24 mouse cellular contexts compared by ENCODE assay signal in genomic region chr3:127507878-127508783, GRCm38 (mm10). TPM values are rescaled to one million over a fixed set of nuclear protein-coding genes. Genes with fewer than 3 reads are reported as not detected.
DNase-seq lines count a peak whose midpoint lies in the region; ATAC-seq and TF ChIP-seq lines count a peak whose summit lies in the region.
"Had no signal": no experiment of that assay in that cellular context is flagged by ENCODE, and none has a peak within 500 bp of the region (broad histone marks: within the 10 kb centered on the region; RNA-seq: fewer than 3 reads in every experiment).

No protein-coding gene starts in this region.

- peaks cover 8% of the 10 kb centered on the region; the same call in 1 of the 2 replicates for H3K4me1 ChIP-seq in forebrain, embryonic 13.5 days
- H3K4me1 ChIP-seq in forebrain, embryonic 12.5 days: no peaks in the 10 kb centered on the region
- H3K4me1 ChIP-seq in midbrain, embryonic 12.5 days: no peaks in the 10 kb centered on the region
- H3K4me1 ChIP-seq in midbrain, embryonic 14.5 days (ENCODE audit: control insufficient read depth, insufficient read depth, low read length): no peaks in the 10 kb centered on the region
- H3K4me1 ChIP-seq in liver, embryonic 14.5 days (replicated peaks; ENCODE audit: control insufficient read depth in 2 of 2, insufficient read depth in 2 of 2, low read length in 1 of 2): no peaks in the 10 kb centered on the region
- H3K4me1 ChIP-seq: heart, embryonic 12.5 days; hindbrain, embryonic 12.5 days; limb, embryonic 12.5 days had no signal

- no peak overlapping the region for H3K4me2 ChIP-seq in forebrain, embryonic 13.5 days
- H3K4me2 ChIP-seq in forebrain, embryonic 12.5 days: no peak overlapping the region
- no peak overlapping the region for H3K4me2 ChIP-seq in midbrain, embryonic 12.5 days (replicated peaks)
- H3K4me2 ChIP-seq in midbrain, embryonic 14.5 days (ENCODE audit: low read length): no peak overlapping the region
- H3K4me2 ChIP-seq in liver, embryonic 14.5 days (ENCODE audit: low read depth): no peak overlapping the region
- H3K4me2 ChIP-seq: heart, embryonic 12.5 days; hindbrain, embryonic 12.5 days; limb, embryonic 12.5 days had no signal

- H3K27me3 ChIP-seq in forebrain, embryonic 13.5 days: no peaks in the 10 kb centered on the region
- H3K27me3 ChIP-seq in forebrain, embryonic 12.5 days: no peaks in the 10 kb centered on the region
- H3K27me3 ChIP-seq in midbrain, embryonic 12.5 days: no peaks in the 10 kb centered on the region; the same call in 1 of the 2 replicates
- H3K27me3 ChIP-seq in midbrain, embryonic 14.5 days (ENCODE audit: control insufficient read depth, insufficient read depth, low read length): no peaks in the 10 kb centered on the region
- H3K27me3 ChIP-seq in liver, embryonic 14.5 days (ENCODE audit: control insufficient read depth, insufficient read depth, low read length): no peaks in the 10 kb centered on the region
- H3K27me3 ChIP-seq: heart, embryonic 12.5 days; hindbrain, embryonic 12.5 days; limb, embryonic 12.5 days had no signal

- peak; percentile 66 for ATAC-seq in forebrain, embryonic 13.5 days
- no peak for ATAC-seq in forebrain, embryonic 12.5 days (ENCODE audit: low FRiP score)
- ATAC-seq in midbrain, embryonic 12.5 days (ENCODE audit: low FRiP score, low read depth): no peak
- ATAC-seq in midbrain, embryonic 14.5 days (ENCODE audit: low FRiP score, low TSS enrichment): no peak
- ATAC-seq in liver, embryonic 14.5 days (ENCODE audit: insufficient read depth): peak; percentile 69; the same call in 1 of the 2 replicates
- ATAC-seq: midbrain, embryonic 16.5 days had no signal

- H3K9ac ChIP-seq in forebrain, embryonic 13.5 days: no peak overlapping the region
- H3K9ac ChIP-seq in forebrain, embryonic 12.5 days: no peak overlapping the region
- no peak overlapping the region for H3K9ac ChIP-seq in midbrain, embryonic 12.5 days (replicated peaks)
- H3K9ac ChIP-seq in midbrain, embryonic 14.5 days (replicated peaks; ENCODE audit: low read length): no peak overlapping the region
- H3K9ac ChIP-seq in liver, embryonic 14.5 days (replicated peaks): no peak overlapping the region
- H3K9ac ChIP-seq: heart, embryonic 12.5 days; hindbrain, embryonic 12.5 days; limb, embryonic 12.5 days had no signal

- DNase-seq in midbrain, embryonic 14.5 days: no peak
- no peak for DNase-seq in liver, embryonic 14.5 days (ENCODE audit: low read depth in 3 of 3, low spot score in 3 of 3)
- no peak for DNase-seq in layer of hippocampus, adult 18-20 months (ENCODE audit: low spot score in 2 of 2)
- no peak for DNase-seq in kidney, adult 9 months
- DNase-seq in kidney, adult 18-20 months: no peak
- DNase-seq: adrenal gland, postnatal 14 days; cerebellum, adult 11-12 months; cerebellum, postnatal 14 days; embryo, embryonic 11 days; gastrocnemius, postnatal 36 days; heart, postnatal 14 days; kidney, adult 8-10 months; kidney, postnatal 4 days; right cerebral cortex, postnatal 14 days; spleen, adult 18-20 months; thymus, adult 18-20 months had no signal

- H3K4me3 ChIP-seq in forebrain, embryonic 13.5 days: no peak overlapping the region
- H3K4me3 ChIP-seq in forebrain, embryonic 12.5 days (replicated peaks): no peak overlapping the region
- H3K4me3 ChIP-seq in midbrain, embryonic 12.5 days: no peak overlapping the region
- no peak overlapping the region for H3K4me3 ChIP-seq in midbrain, embryonic 14.5 days (replicated peaks; ENCODE audit: low read depth, low read length)
- H3K4me3 ChIP-seq in liver, embryonic 14.5 days (ENCODE audit: insufficient read depth in 1 of 2, low read depth in 2 of 2, low read length in 2 of 2): no peak overlapping the region
- H3K4me3 ChIP-seq: heart, embryonic 12.5 days; hindbrain, embryonic 12.5 days; limb, embryonic 12.5 days had no signal

- no peak for TF ChIP-seq CTCF in liver, embryonic 14.5 days (IDR thresholded peaks at IDR 0.05; ENCODE audit: low read depth)

- TF ChIP-seq EP300 in liver, embryonic 14.5 days (IDR thresholded peaks at IDR 0.05; ENCODE audit: low read depth): 0 out of 2 replicates have a peak, but pooled peaks have one; percentile 25

- peak overlapping the region; percentile 40; the same call in 1 of the 2 replicates for H3K27ac ChIP-seq in forebrain, embryonic 13.5 days
- H3K27ac ChIP-seq in forebrain, embryonic 12.5 days: no peak overlapping the region
- H3K27ac ChIP-seq in midbrain, embryonic 12.5 days (replicated peaks): 0 out of 2 replicates have a peak overlapping the region, but pooled peaks have one; percentile 30
- H3K27ac ChIP-seq in midbrain, embryonic 14.5 days (replicated peaks; ENCODE audit: low read depth, low read length): no peak overlapping the region
- H3K27ac ChIP-seq in liver, embryonic 14.5 days: no peak overlapping the region
- H3K27ac ChIP-seq: hindbrain, embryonic 12.5 days; limb, embryonic 12.5 days; macrophage had no signal

- WGBS in forebrain, embryonic 13.5 days: 70% methylated on average over 15 of the region's 15 CpGs
- 82% methylated on average over 15 of the region's 15 CpGs for WGBS in forebrain, embryonic 12.5 days
- 79% methylated on average over 15 of the region's 15 CpGs for WGBS in midbrain, embryonic 12.5 days
- 76% methylated on average over 15 of the region's 15 CpGs for WGBS in midbrain, embryonic 14.5 days
- 58% methylated on average over 15 of the region's 15 CpGs for WGBS in liver, embryonic 14.5 days (ENCODE audit: insufficient replicate concordance)

- H3K9me3 ChIP-seq in forebrain, embryonic 13.5 days (replicated peaks): peaks cover 5% of the 10 kb centered on the region
- no peaks in the 10 kb centered on the region for H3K9me3 ChIP-seq in forebrain, embryonic 12.5 days
- no peaks in the 10 kb centered on the region for H3K9me3 ChIP-seq in midbrain, embryonic 12.5 days
- H3K9me3 ChIP-seq in midbrain, embryonic 14.5 days (ENCODE audit: control insufficient read depth, low read length): 0 out of 2 replicates have a peak, but pooled peaks cover 2% of the 10 kb centered on the region
- no peaks in the 10 kb centered on the region for H3K9me3 ChIP-seq in liver, embryonic 14.5 days (ENCODE audit: control insufficient read depth, low read length)
- H3K9me3 ChIP-seq: heart, embryonic 12.5 days; hindbrain, embryonic 12.5 days; limb, embryonic 12.5 days had no signal

- H3K36me3 ChIP-seq in forebrain, embryonic 13.5 days (ENCODE audit: poor library complexity, severe bottlenecking): no peaks in the 10 kb centered on the region
- no peaks in the 10 kb centered on the region for H3K36me3 ChIP-seq in forebrain, embryonic 12.5 days (replicated peaks)
- no peaks in the 10 kb centered on the region for H3K36me3 ChIP-seq in midbrain, embryonic 12.5 days
- H3K36me3 ChIP-seq in midbrain, embryonic 14.5 days (ENCODE audit: control insufficient read depth, insufficient read depth, low read length): no peaks in the 10 kb centered on the region
- no peaks in the 10 kb centered on the region for H3K36me3 ChIP-seq in liver, embryonic 14.5 days (replicated peaks; ENCODE audit: control insufficient read depth, insufficient read depth, low read depth)
- H3K36me3 ChIP-seq: heart, embryonic 12.5 days; hindbrain, embryonic 12.5 days; limb, embryonic 12.5 days had no signal

RNA-seq across cellular contexts. Expression of gene Ank2, which starts 9.0 kb away (rescaled TPM):
- 122 and 125 TPM in 2 replicates for polyA plus RNA-seq in forebrain, embryonic 13.5 days (2015; fragmentation: Nextera tagmentation; extraction: Ambion mirVana)
- polyA plus RNA-seq in forebrain, embryonic 12.5 days (2016; fragmentation: Nextera tagmentation; extraction: Ambion mirVana): 118 and 121 TPM in 2 replicates
- 141 and 153 TPM in 2 replicates for polyA plus RNA-seq in midbrain, embryonic 12.5 days (2016; fragmentation: Nextera tagmentation; extraction: Ambion mirVana)
- 195 and 211 TPM in 2 replicates for polyA plus RNA-seq in midbrain, embryonic 14.5 days (2014; fragmentation: Nextera tagmentation; extraction: Ambion mirVana)
- polyA plus RNA-seq in liver, embryonic 14.5 days (2012; rRNA removed): 4.4 and 5.2 TPM in 2 replicates
- 4.8 and 5.5 TPM in 2 replicates for polyA plus RNA-seq in liver, embryonic 14.5 days (2014; fragmentation: Nextera tagmentation; extraction: Ambion mirVana)
- 100 to 1,000 TPM; 699 to 719 TPM for total RNA-seq in layer of hippocampus, adult 18-20 months (2021)

RNA-seq across cellular contexts. Expression of gene Larp7, which starts 45.0 kb away (rescaled TPM):
- polyA plus RNA-seq in forebrain, embryonic 13.5 days (2015; fragmentation: Nextera tagmentation; extraction: Ambion mirVana): 58.2 and 59.1 TPM in 2 replicates
- 72.5 and 75.1 TPM in 2 replicates for polyA plus RNA-seq in forebrain, embryonic 12.5 days (2016; fragmentation: Nextera tagmentation; extraction: Ambion mirVana)
- 63.9 and 69.7 TPM in 2 replicates for polyA plus RNA-seq in midbrain, embryonic 12.5 days (2016; fragmentation: Nextera tagmentation; extraction: Ambion mirVana)
- 22.8 and 29.3 TPM in 2 replicates for polyA plus RNA-seq in midbrain, embryonic 14.5 days (2014; fragmentation: Nextera tagmentation; extraction: Ambion mirVana)
- polyA plus RNA-seq in liver, embryonic 14.5 days (2012; rRNA removed): 7.7 and 22.4 TPM in 2 replicates
- 29.9 and 33.3 TPM in 2 replicates for polyA plus RNA-seq in liver, embryonic 14.5 days (2014; fragmentation: Nextera tagmentation; extraction: Ambion mirVana)
- total RNA-seq in layer of hippocampus, adult 18-20 months (2021): 10 to 100 TPM; 17.6 to 18.5 TPM

RNA-seq across cellular contexts. Expression of gene Zgrf1, which starts 45.2 kb away (rescaled TPM):
- polyA plus RNA-seq in forebrain, embryonic 13.5 days (2015; fragmentation: Nextera tagmentation; extraction: Ambion mirVana): 9.2 and 10.6 TPM in 2 replicates
- polyA plus RNA-seq in forebrain, embryonic 12.5 days (2016; fragmentation: Nextera tagmentation; extraction: Ambion mirVana): 16.5 and 20.0 TPM in 2 replicates
- 15.3 and 16.9 TPM in 2 replicates for polyA plus RNA-seq in midbrain, embryonic 12.5 days (2016; fragmentation: Nextera tagmentation; extraction: Ambion mirVana)
- 2.9 and 3.9 TPM in 2 replicates for polyA plus RNA-seq in midbrain, embryonic 14.5 days (2014; fragmentation: Nextera tagmentation; extraction: Ambion mirVana)
- 3.2 and 4.7 TPM in 2 replicates for polyA plus RNA-seq in liver, embryonic 14.5 days (2012; rRNA removed)
- polyA plus RNA-seq in liver, embryonic 14.5 days (2014; fragmentation: Nextera tagmentation; extraction: Ambion mirVana): 4.0 and 4.1 TPM in 2 replicates
- total RNA-seq in layer of hippocampus, adult 18-20 months (2021): 1 to 10 TPM; 1.7 to 2.4 TPM

Comparison
In these comparisons a context has a peak if more than half of its experiments do, and no peak if none do; other contexts are left out.
1. ATAC-seq: peak in forebrain, embryonic 13.5 days (single experiment) and liver, embryonic 14.5 days (single experiment); none in forebrain, embryonic 12.5 days (single experiment), midbrain, embryonic 12.5 days (single experiment) and midbrain, embryonic 14.5 days (single experiment).
2. H3K27ac ChIP-seq: peak in forebrain, embryonic 13.5 days (single experiment) and midbrain, embryonic 12.5 days (single experiment); none in forebrain, embryonic 12.5 days (single experiment), midbrain, embryonic 14.5 days (single experiment) and liver, embryonic 14.5 days (single experiment).
3. RNA of gene Ank2, which starts 9.0 kb away (polyA plus RNA-seq): 195 to 211 TPM in midbrain, embryonic 14.5 days, 141 to 153 TPM in midbrain, embryonic 12.5 days, 122 to 125 TPM in forebrain, embryonic 13.5 days and 118 to 121 TPM in forebrain, embryonic 12.5 days; 4.4 to 5.5 TPM in liver, embryonic 14.5 days; every median in the first group is over 10 times any median in the second.